Mouse (Mus musculus): ENCODE data around the gene Tdg. TPM values are rescaled to one million over a fixed set of nuclear protein-coding genes. Genes with fewer than 3 reads are reported as not detected.

Tdg gene
- total RNA-seq, 1 experiment, result 28.7 TPM

GRCm38 (mm10) chr10:82651221-82651620, 21.6 kb downstream of the Tdg start:
- in situ Hi-C loops (cut with MboI; ENCODE audit: low sequenced_read_pairs in 2 of 2, unreplicated experiment in 2 of 2), result no loop called here
- TF ChIP-seq HCFC1 (IDR thresholded peaks at IDR 0.05; ENCODE audit: borderline replicate concordance, insufficient read depth, low read length) (no peak), ZC3H11A (IDR thresholded peaks at IDR 0.05; ENCODE audit: borderline replicate concordance, low read depth, low read length) (no peak), ZNF384 (IDR thresholded peaks at IDR 0.05; ENCODE audit: low read depth, low read length) (no peak), CHD2 (IDR thresholded peaks at IDR 0.05; ENCODE audit: low read depth, low read length) (no peak), MAFK (IDR thresholded peaks at IDR 0.05; ENCODE audit: insufficient read depth, low read depth, low read length) (no peak)
- H3K27ac ChIP-seq (ENCODE audit: insufficient read depth, low read depth, low read length, poor library complexity, severe bottlenecking), result no peak overlapping the region
- no peak overlapping the region for H3K4me3 ChIP-seq (ENCODE audit: insufficient read depth in 1 of 2, low read depth in 1 of 2, low read length in 2 of 2, poor library complexity in 1 of 2, severe bottlenecking in 1 of 2)
- H3K9me3 ChIP-seq (ENCODE audit: control insufficient read depth, insufficient read depth, low read depth, low read length), result no peaks in the 10 kb centered on the region
- no peak for DNase-seq (ENCODE audit: low read depth, low spot score)
- H3K9ac ChIP-seq (ENCODE audit: insufficient read depth, low read depth, low read length, poor library complexity, severe bottlenecking), result no peak overlapping the region
- peaks cover 13% of the 10 kb centered on the region for H3K36me3 ChIP-seq (ENCODE audit: control insufficient read depth, insufficient read depth, low read length, poor library complexity, severe bottlenecking)
- peaks cover 10 to 13% of the 10 kb centered on the region in 2 experiments; a peak in 3 of 4 replicates for H3K4me1 ChIP-seq (ENCODE audit: control insufficient read depth in 2 of 2, insufficient read depth in 2 of 2, low read length in 2 of 2, poor library complexity in 1 of 2)

DNA sequence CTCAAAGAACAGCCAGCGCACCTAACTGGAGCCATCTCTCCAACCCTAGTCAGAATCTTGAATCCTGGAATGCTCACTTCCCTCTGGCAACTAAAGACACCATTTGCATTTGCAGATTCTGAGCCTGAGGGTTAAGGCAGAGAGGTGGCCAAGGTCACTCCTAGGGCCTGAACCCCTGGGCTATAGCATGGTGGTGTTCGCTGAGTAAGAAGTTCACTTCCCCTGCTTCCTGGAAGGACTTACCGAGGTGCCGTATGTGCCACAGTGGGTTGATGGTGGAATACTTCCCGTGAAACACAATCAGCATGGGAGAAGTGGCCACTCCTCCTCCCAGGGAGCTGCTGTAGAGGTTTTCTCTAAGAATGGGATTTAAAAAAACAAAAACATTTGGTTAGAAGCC, 23.0 kb downstream of the Tdg start:
- Histone ChIP-seq H3K9me3 (ENCODE audit: control insufficient read depth, insufficient read depth, low read depth, low read length) (no peaks in the 10 kb centered on the region), H3K4me3 (ENCODE audit: insufficient read depth in 1 of 2, low read depth in 1 of 2, low read length in 2 of 2, poor library complexity in 1 of 2, severe bottlenecking in 1 of 2) (no peak overlapping the region), H3K4me1 (ENCODE audit: control insufficient read depth in 2 of 2, insufficient read depth in 2 of 2, low read length in 2 of 2, poor library complexity in 1 of 2) (peaks cover 10 to 13% of the 10 kb centered on the region in 2 experiments; a peak in 3 of 4 replicates), H3K27ac (ENCODE audit: insufficient read depth, low read depth, low read length, poor library complexity, severe bottlenecking) (peak overlapping the region; percentile 79), H3K36me3 (ENCODE audit: control insufficient read depth, insufficient read depth, low read length, poor library complexity, severe bottlenecking) (peaks cover 5% of the 10 kb centered on the region), H3K9ac (ENCODE audit: insufficient read depth, low read depth, low read length, poor library complexity, severe bottlenecking) (no peak overlapping the region)
- in situ Hi-C loops (cut with MboI; ENCODE audit: low sequenced_read_pairs in 2 of 2, unreplicated experiment in 2 of 2), result no loop called here
- TF ChIP-seq ZC3H11A (IDR thresholded peaks at IDR 0.05; ENCODE audit: borderline replicate concordance, low read depth, low read length) (no peak), HCFC1 (IDR thresholded peaks at IDR 0.05; ENCODE audit: borderline replicate concordance, insufficient read depth, low read length) (no peak), CHD2 (IDR thresholded peaks at IDR 0.05; ENCODE audit: low read depth, low read length) (no peak), MAFK (IDR thresholded peaks at IDR 0.05; ENCODE audit: insufficient read depth, low read depth, low read length) (no peak), ZNF384 (IDR thresholded peaks at IDR 0.05; ENCODE audit: low read depth, low read length) (no peak)
- peak; percentile 30 for DNase-seq (ENCODE audit: low read depth, low spot score)

DNA sequence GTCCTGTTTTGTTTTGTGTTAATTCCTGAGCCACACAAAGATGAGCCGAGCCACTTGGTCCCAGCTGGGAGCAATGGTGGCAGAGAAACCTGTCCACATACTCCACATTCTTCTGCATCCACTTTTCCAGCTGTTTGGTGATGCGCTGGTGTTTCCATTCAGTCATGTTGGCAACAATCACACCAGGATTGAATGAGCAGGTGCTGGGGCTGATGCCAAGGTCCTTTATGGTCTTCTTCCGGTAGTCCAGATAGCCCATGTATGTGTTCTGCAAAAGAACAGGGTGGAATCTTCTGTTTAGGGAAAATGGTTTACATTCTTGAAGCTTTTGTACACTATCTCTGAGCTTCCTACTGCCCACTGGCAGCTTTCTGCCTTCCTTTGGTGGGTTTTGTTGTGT, 25.0 kb downstream of the Tdg start:
- H3K4me1 ChIP-seq (ENCODE audit: control insufficient read depth in 2 of 2, insufficient read depth in 2 of 2, low read length in 2 of 2, poor library complexity in 1 of 2), result peaks cover 10 to 13% of the 10 kb centered on the region in 2 experiments; a peak in 3 of 4 replicates
- no peak overlapping the region for H3K9ac ChIP-seq (ENCODE audit: insufficient read depth, low read depth, low read length, poor library complexity, severe bottlenecking)
- H3K27ac ChIP-seq (ENCODE audit: insufficient read depth, low read depth, low read length, poor library complexity, severe bottlenecking), result no peak overlapping the region
- H3K36me3 ChIP-seq (ENCODE audit: control insufficient read depth, insufficient read depth, low read length, poor library complexity, severe bottlenecking), result peaks cover 3% of the 10 kb centered on the region
- in situ Hi-C loops (cut with MboI; ENCODE audit: low sequenced_read_pairs in 2 of 2, unreplicated experiment in 2 of 2), result no loop called here
- H3K9me3 ChIP-seq (ENCODE audit: control insufficient read depth, insufficient read depth, low read depth, low read length), result no peaks in the 10 kb centered on the region
- H3K4me3 ChIP-seq (ENCODE audit: insufficient read depth in 1 of 2, low read depth in 1 of 2, low read length in 2 of 2, poor library complexity in 1 of 2, severe bottlenecking in 1 of 2), result no peak overlapping the region
- TF ChIP-seq ZC3H11A (IDR thresholded peaks at IDR 0.05; ENCODE audit: borderline replicate concordance, low read depth, low read length), result no peak
- no peak for TF ChIP-seq HCFC1 (IDR thresholded peaks at IDR 0.05; ENCODE audit: borderline replicate concordance, insufficient read depth, low read length)
- TF ChIP-seq CHD2 (IDR thresholded peaks at IDR 0.05; ENCODE audit: low read depth, low read length), result no peak
- TF ChIP-seq MAFK (IDR thresholded peaks at IDR 0.05; ENCODE audit: insufficient read depth, low read depth, low read length), result no peak
- no peak for TF ChIP-seq ZNF384 (IDR thresholded peaks at IDR 0.05; ENCODE audit: low read depth, low read length)
- DNase-seq (ENCODE audit: low read depth, low spot score), result no peak

DNA sequence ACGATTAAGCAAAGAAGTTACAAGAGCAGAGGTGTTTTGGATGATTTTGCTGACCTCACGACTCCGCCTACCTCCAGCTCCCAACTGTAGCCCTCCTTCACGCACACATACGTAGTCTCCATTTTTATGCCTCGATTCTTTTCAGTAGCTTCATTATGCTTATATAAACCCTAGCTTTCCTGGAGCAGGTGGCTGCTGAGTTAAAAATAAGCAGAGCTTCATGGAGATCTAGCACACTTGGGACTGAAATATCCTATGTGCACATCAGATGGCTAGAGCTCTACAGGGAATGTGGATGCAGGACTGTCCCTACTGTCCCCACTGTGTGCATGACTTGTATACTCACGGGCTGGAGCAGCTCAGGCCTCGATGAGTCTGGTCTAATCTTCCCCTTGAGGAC, 32.2 kb downstream of the Tdg start:
- no peak overlapping the region for H3K27ac ChIP-seq (ENCODE audit: insufficient read depth, low read depth, low read length, poor library complexity, severe bottlenecking)
- H3K4me3 ChIP-seq (ENCODE audit: insufficient read depth in 1 of 2, low read depth in 1 of 2, low read length in 2 of 2, poor library complexity in 1 of 2, severe bottlenecking in 1 of 2), result no peak overlapping the region
- in situ Hi-C loops (cut with MboI; ENCODE audit: low sequenced_read_pairs in 2 of 2, unreplicated experiment in 2 of 2), result no loop called here
- no peaks in the 10 kb centered on the region for H3K9me3 ChIP-seq (ENCODE audit: control insufficient read depth, insufficient read depth, low read depth, low read length)
- no peak for DNase-seq (ENCODE audit: low read depth, low spot score)
- no peaks in the 10 kb centered on the region for H3K36me3 ChIP-seq (ENCODE audit: control insufficient read depth, insufficient read depth, low read length, poor library complexity, severe bottlenecking)
- no peak for TF ChIP-seq MAFK (IDR thresholded peaks at IDR 0.05; ENCODE audit: insufficient read depth, low read depth, low read length)
- no peak for TF ChIP-seq ZNF384 (IDR thresholded peaks at IDR 0.05; ENCODE audit: low read depth, low read length)
- H3K9ac ChIP-seq (ENCODE audit: insufficient read depth, low read depth, low read length, poor library complexity, severe bottlenecking), result no peak overlapping the region
- no peaks in the 10 kb centered on the region for H3K4me1 ChIP-seq (ENCODE audit: control insufficient read depth in 2 of 2, insufficient read depth in 2 of 2, low read length in 2 of 2, poor library complexity in 1 of 2)

All from ES-E14 (cell line).